15 mouse cellular contexts compared by ENCODE assay signal in the genomic region with DNA sequence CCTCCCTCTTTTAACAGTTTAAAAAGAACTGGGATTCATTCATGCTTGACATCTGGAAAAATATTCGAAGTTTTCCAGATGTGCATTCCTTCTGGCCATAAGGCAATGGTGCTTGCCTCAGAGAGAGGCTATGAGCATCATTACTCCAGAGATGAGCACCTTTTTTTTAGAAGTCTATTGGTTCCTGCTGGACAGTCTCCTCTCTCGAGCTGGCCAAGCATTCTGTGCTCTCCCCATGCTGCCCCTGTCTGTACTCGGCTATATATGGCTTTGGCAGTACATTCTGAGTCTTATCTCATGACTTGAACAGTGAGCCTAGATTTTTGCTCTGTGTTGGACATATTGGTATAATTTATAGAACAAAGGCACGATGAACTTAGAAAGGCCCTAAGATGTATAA.
DNase-seq lines count a peak whose midpoint lies in the region; ATAC-seq and TF ChIP-seq lines count a peak whose summit lies in the region.
"Had no signal": no experiment of that assay in that cellular context is flagged by ENCODE, and none has a peak within 500 bp of the region (broad histone marks: within the 10 kb centered on the region; RNA-seq: fewer than 3 reads in every experiment).

No protein-coding gene starts in this region.

- no peak for ATAC-seq in kidney, embryonic 14.5 days (ENCODE audit: low FRiP score, low TSS enrichment)
- ATAC-seq in embryonic facial prominence, embryonic 15.5 days (ENCODE audit: insufficient number of reproducible peaks, low FRiP score, low TSS enrichment, low read depth), result peak; percentile 51; the same call in 1 of the 2 replicates
- peak; percentile 64 for ATAC-seq in limb, embryonic 14.5 days (ENCODE audit: low FRiP score, low read depth)
- no peak for ATAC-seq in neural tube, embryonic 15.5 days (ENCODE audit: low FRiP score)
- ATAC-seq: forebrain, embryonic 15.5 days; liver, postnatal 0 days had no signal

- peak overlapping the region; percentile 37; the same call in 1 of the 2 replicates for H3K27ac ChIP-seq in kidney, embryonic 14.5 days (ENCODE audit: low read depth, low read length)
- H3K27ac ChIP-seq in embryonic facial prominence, embryonic 15.5 days (replicated peaks), result peak overlapping the region; percentile 48; the same call in 1 of the 2 replicates
- H3K27ac ChIP-seq in limb, embryonic 14.5 days (replicated peaks; ENCODE audit: low read depth, low read length), result peak overlapping the region; percentile 65
- H3K27ac ChIP-seq in neural tube, embryonic 15.5 days (replicated peaks), result no peak overlapping the region
- H3K27ac ChIP-seq: embryonic facial prominence, embryonic 12.5 days; forebrain, embryonic 15.5 days; midbrain, embryonic 12.5 days had no signal

- no peaks in the 10 kb centered on the region for H3K9me3 ChIP-seq in kidney, embryonic 14.5 days (ENCODE audit: control insufficient read depth, low read length)
- no peaks in the 10 kb centered on the region for H3K9me3 ChIP-seq in embryonic facial prominence, embryonic 15.5 days (replicated peaks)
- no peaks in the 10 kb centered on the region for H3K9me3 ChIP-seq in limb, embryonic 14.5 days (ENCODE audit: control insufficient read depth, low read length)
- H3K9me3 ChIP-seq in neural tube, embryonic 15.5 days (replicated peaks), result no peaks in the 10 kb centered on the region
- H3K9me3 ChIP-seq: embryonic facial prominence, embryonic 12.5 days; forebrain, embryonic 15.5 days; midbrain, embryonic 12.5 days had no signal

- H3K9ac ChIP-seq in kidney, embryonic 14.5 days (ENCODE audit: low read depth, low read length), result no peak overlapping the region
- no peak overlapping the region for H3K9ac ChIP-seq in embryonic facial prominence, embryonic 15.5 days
- no peak overlapping the region for H3K9ac ChIP-seq in limb, embryonic 14.5 days (ENCODE audit: low read depth, low read length, severe bottlenecking)
- no peak overlapping the region for H3K9ac ChIP-seq in neural tube, embryonic 15.5 days (replicated peaks)
- H3K9ac ChIP-seq: embryonic facial prominence, embryonic 12.5 days; forebrain, embryonic 15.5 days; liver, postnatal 0 days; midbrain, embryonic 12.5 days had no signal

- no peaks in the 10 kb centered on the region for H3K36me3 ChIP-seq in kidney, embryonic 14.5 days (ENCODE audit: control insufficient read depth, insufficient read depth, low read length)
- H3K36me3 ChIP-seq in embryonic facial prominence, embryonic 15.5 days, result peaks cover 15% of the 10 kb centered on the region
- no peaks in the 10 kb centered on the region; the same call in 1 of the 2 replicates for H3K36me3 ChIP-seq in limb, embryonic 14.5 days (ENCODE audit: control insufficient read depth, insufficient read depth, low read length)
- no peaks in the 10 kb centered on the region for H3K36me3 ChIP-seq in neural tube, embryonic 15.5 days
- H3K36me3 ChIP-seq: embryonic facial prominence, embryonic 12.5 days; forebrain, embryonic 15.5 days; midbrain, embryonic 12.5 days had no signal

- no peaks in the 10 kb centered on the region for H3K27me3 ChIP-seq in kidney, embryonic 14.5 days (ENCODE audit: control insufficient read depth, insufficient read depth, low read length)
- H3K27me3 ChIP-seq in embryonic facial prominence, embryonic 15.5 days, result no peaks in the 10 kb centered on the region
- no peaks in the 10 kb centered on the region for H3K27me3 ChIP-seq in limb, embryonic 14.5 days (ENCODE audit: control insufficient read depth, insufficient read depth, low read length)
- no peaks in the 10 kb centered on the region for H3K27me3 ChIP-seq in neural tube, embryonic 15.5 days (replicated peaks)
- H3K27me3 ChIP-seq: CH12.LX; embryonic facial prominence, embryonic 12.5 days; forebrain, embryonic 15.5 days; midbrain, embryonic 12.5 days had no signal

- TF ChIP-seq POLR2A in limb, embryonic 14.5 days (IDR thresholded peaks at IDR 0.05; ENCODE audit: borderline replicate concordance, extremely low read depth, insufficient read depth, insufficient read length), result no peak

- no peaks in the 10 kb centered on the region for H3K4me1 ChIP-seq in kidney, embryonic 14.5 days (ENCODE audit: control insufficient read depth, insufficient read depth, low read length)
- peaks cover 6% of the 10 kb centered on the region; the same call in 1 of the 2 replicates for H3K4me1 ChIP-seq in embryonic facial prominence, embryonic 15.5 days
- peaks cover 9% of the 10 kb centered on the region; the same call in 1 of the 2 replicates for H3K4me1 ChIP-seq in limb, embryonic 14.5 days (ENCODE audit: control insufficient read depth, insufficient read depth, low read length)
- no peaks in the 10 kb centered on the region for H3K4me1 ChIP-seq in neural tube, embryonic 15.5 days
- H3K4me1 ChIP-seq: forebrain, embryonic 15.5 days; midbrain, embryonic 12.5 days had no signal

- 57% methylated on average over 4 of the region's 4 CpGs for WGBS in kidney, embryonic 14.5 days
- 46% methylated on average over 4 of the region's 4 CpGs for WGBS in embryonic facial prominence, embryonic 15.5 days
- WGBS in limb, embryonic 14.5 days, result 45% methylated on average over 4 of the region's 4 CpGs
- 61% methylated on average over 4 of the region's 4 CpGs for WGBS in neural tube, embryonic 15.5 days

- H3K4me3 ChIP-seq in kidney, embryonic 14.5 days (ENCODE audit: low read length), result no peak overlapping the region
- no peak overlapping the region for H3K4me3 ChIP-seq in embryonic facial prominence, embryonic 15.5 days (replicated peaks)
- no peak overlapping the region for H3K4me3 ChIP-seq in limb, embryonic 14.5 days (replicated peaks; ENCODE audit: low read length)
- H3K4me3 ChIP-seq in neural tube, embryonic 15.5 days (replicated peaks), result no peak overlapping the region
- H3K4me3 ChIP-seq: embryonic facial prominence, embryonic 12.5 days; forebrain, embryonic 15.5 days; midbrain, embryonic 12.5 days had no signal

- DNase-seq in kidney, postnatal 14 days, result no peak
- peak; percentile 5 for DNase-seq in adipocyte (ENCODE audit: low spot score)
- peak; percentile 39 for DNase-seq in limb, embryonic 14.5 days (ENCODE audit: low spot score)
- no peak for DNase-seq in layer of hippocampus, postnatal 14 days (ENCODE audit: low spot score in 2 of 2)
- DNase-seq: adrenal gland, adult 2 months; cerebellum, postnatal 14 days; liver, postnatal 0 days; right cerebral cortex, postnatal 4 days had no signal

- no peak overlapping the region for H3K4me2 ChIP-seq in kidney, embryonic 14.5 days (replicated peaks; ENCODE audit: low read depth, low read length)
- no peak overlapping the region for H3K4me2 ChIP-seq in embryonic facial prominence, embryonic 15.5 days (replicated peaks)
- H3K4me2 ChIP-seq in limb, embryonic 14.5 days (replicated peaks; ENCODE audit: low read depth, low read length, severe bottlenecking), result no peak overlapping the region
- H3K4me2 ChIP-seq in neural tube, embryonic 15.5 days, result no peak overlapping the region
- H3K4me2 ChIP-seq: embryonic facial prominence, embryonic 12.5 days; forebrain, embryonic 15.5 days; midbrain, embryonic 12.5 days had no signal

Comparison
In these comparisons a context has a peak if more than half of its experiments do, and no peak if none do; other contexts are left out.
1. ATAC-seq: peak in embryonic facial prominence, embryonic 15.5 days (single experiment) and limb, embryonic 14.5 days (single experiment); none in kidney, embryonic 14.5 days (single experiment) and neural tube, embryonic 15.5 days (single experiment).
2. DNase-seq: peak in adipocyte (single experiment) and limb, embryonic 14.5 days (single experiment); none in kidney, postnatal 14 days (single experiment) and layer of hippocampus, postnatal 14 days (0 of 2).